Mouse (Mus musculus): Measurements from ENCODE around the gene Acsbg2.

DNA sequence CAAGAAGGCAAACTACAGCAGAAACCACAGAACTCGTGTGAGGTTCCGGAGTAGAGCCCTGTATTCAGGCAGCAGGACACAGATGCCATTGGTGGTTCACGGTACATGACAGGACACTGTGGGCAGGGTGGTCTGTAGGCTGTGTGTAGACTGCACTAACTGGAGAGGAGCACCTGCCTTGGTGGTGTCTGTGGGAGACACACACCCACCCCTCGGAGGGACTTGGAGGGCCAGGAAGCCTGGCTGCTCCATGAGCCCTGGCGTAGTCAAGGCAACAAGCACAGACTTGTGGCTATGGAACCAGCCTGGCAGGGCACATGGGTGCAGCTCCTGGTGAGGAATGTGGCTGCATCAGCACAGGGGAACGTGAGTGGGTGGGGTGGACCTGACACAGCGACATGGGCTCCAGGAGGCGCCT is 54.5 kb downstream of the Acsbg2 start:
- no peak for TF ChIP-seq POLR2A (IDR thresholded peaks at IDR 0.05; ENCODE audit: insufficient read depth, low read depth, low read length)
- TF ChIP-seq EP300 (IDR thresholded peaks at IDR 0.05; ENCODE audit: insufficient read depth, low read depth, low read length) = no peak

Measured in heart, adult 2 months (tissue).